Mouse (Mus musculus): ENCODE data around the gene Gpc5. TPM values are rescaled to one million over a fixed set of nuclear protein-coding genes. Genes with fewer than 3 reads are reported as not detected.

The Gpc5 gene
- polyA plus RNA-seq, 1 experiment from 2014 or later, result 0.75 TPM

- WGBS, result 40% methylated on average over 5 of the region's 5 CpGs
- Histone ChIP-seq H3K4me2 (no peak overlapping the region), H3K4me3 (ENCODE audit: low read depth, low read length) (no peak overlapping the region), H3K9me3 (ENCODE audit: control insufficient read depth, low read length) (no peaks in the 10 kb centered on the region), H3K4me1 (ENCODE audit: control insufficient read depth, insufficient read depth, low read length) (no peaks in the 10 kb centered on the region), H3K36me3 (ENCODE audit: control insufficient read depth, insufficient read depth, low read length) (no peaks in the 10 kb centered on the region), H3K27me3 (ENCODE audit: control insufficient read depth, insufficient read depth, low read length) (no peaks in the 10 kb centered on the region), H3K9ac (ENCODE audit: low read length) (no peak overlapping the region), H3K27ac (ENCODE audit: low read depth, low read length) (no peak overlapping the region)
- 0 out of 2 replicates have a peak, but pooled peaks have one; percentile 16 for ATAC-seq (ENCODE audit: low FRiP score)
- no peak for DNase-seq (ENCODE audit: low spot score, missing footprints)
Measured at GRCm38 (mm10) chr14:116137330-116137729, 1045.3 kb downstream of the Gpc5 start.

GRCm38 (mm10) chr14:116137772-116138171 is 1045.8 kb downstream of the Gpc5 start:
- ATAC-seq (ENCODE audit: low FRiP score) (no peak), DNase-seq (ENCODE audit: low spot score, missing footprints) (no peak)
- H3K36me3 ChIP-seq (ENCODE audit: control insufficient read depth, insufficient read depth, low read length), result no peaks in the 10 kb centered on the region
- H3K4me3 ChIP-seq (ENCODE audit: low read depth, low read length), result no peak overlapping the region
- 72% methylated on average over 1 of the region's 1 CpGs for WGBS
- no peaks in the 10 kb centered on the region for H3K4me1 ChIP-seq (ENCODE audit: control insufficient read depth, insufficient read depth, low read length)
- H3K27ac ChIP-seq (ENCODE audit: low read depth, low read length), result no peak overlapping the region
- no peaks in the 10 kb centered on the region for H3K27me3 ChIP-seq (ENCODE audit: control insufficient read depth, insufficient read depth, low read length)
- no peak overlapping the region for H3K9ac ChIP-seq (ENCODE audit: low read length)
- no peaks in the 10 kb centered on the region for H3K9me3 ChIP-seq (ENCODE audit: control insufficient read depth, low read length)
- no peak overlapping the region for H3K4me2 ChIP-seq

- no peak for ATAC-seq (ENCODE audit: low FRiP score)
Measured at GRCm38 (mm10) chr14:116162586-116162985, 1070.6 kb downstream of the Gpc5 start.

GRCm38 (mm10) chr14:116167401-116167800 is 1075.4 kb downstream of the Gpc5 start:
- Histone ChIP-seq H3K4me1 (ENCODE audit: control insufficient read depth, insufficient read depth, low read length) (no peaks in the 10 kb centered on the region), H3K27ac (ENCODE audit: low read depth, low read length) (no peak overlapping the region), H3K9ac (ENCODE audit: low read length) (no peak overlapping the region), H3K27me3 (ENCODE audit: control insufficient read depth, insufficient read depth, low read length) (no peaks in the 10 kb centered on the region), H3K9me3 (ENCODE audit: control insufficient read depth, low read length) (no peaks in the 10 kb centered on the region), H3K4me2 (no peak overlapping the region), H3K36me3 (ENCODE audit: control insufficient read depth, insufficient read depth, low read length) (no peaks in the 10 kb centered on the region), H3K4me3 (ENCODE audit: low read depth, low read length) (no peak overlapping the region)
- ATAC-seq (ENCODE audit: low FRiP score), result no peak
- DNase-seq (ENCODE audit: low spot score, missing footprints), result no peak

More at GRCm38 (mm10) chr14:116162586-116162985, 1070.6 kb downstream of the Gpc5 start:
- 56% methylated on average over 2 of the region's 2 CpGs for WGBS
- Histone ChIP-seq H3K4me3 (ENCODE audit: low read depth, low read length) (no peak overlapping the region), H3K4me1 (ENCODE audit: control insufficient read depth, insufficient read depth, low read length) (no peaks in the 10 kb centered on the region), H3K27me3 (ENCODE audit: control insufficient read depth, insufficient read depth, low read length) (no peaks in the 10 kb centered on the region), H3K9ac (ENCODE audit: low read length) (no peak overlapping the region), H3K36me3 (ENCODE audit: control insufficient read depth, insufficient read depth, low read length) (no peaks in the 10 kb centered on the region), H3K9me3 (ENCODE audit: control insufficient read depth, low read length) (no peaks in the 10 kb centered on the region), H3K27ac (ENCODE audit: low read depth, low read length) (no peak overlapping the region), H3K4me2 (no peak overlapping the region)
- no peak for DNase-seq (ENCODE audit: low spot score, missing footprints)

- 84% methylated on average over 5 of the region's 5 CpGs for WGBS
- H3K27ac ChIP-seq (ENCODE audit: low read depth, low read length), result no peak overlapping the region
- H3K4me3 ChIP-seq (ENCODE audit: low read depth, low read length), result no peak overlapping the region
- H3K27me3 ChIP-seq (ENCODE audit: control insufficient read depth, insufficient read depth, low read length), result no peaks in the 10 kb centered on the region
- ATAC-seq (ENCODE audit: low FRiP score) (no peak), DNase-seq (ENCODE audit: low spot score, missing footprints) (no peak)
- H3K9ac ChIP-seq (ENCODE audit: low read length), result no peak overlapping the region
- H3K36me3 ChIP-seq (ENCODE audit: control insufficient read depth, insufficient read depth, low read length), result no peaks in the 10 kb centered on the region
- no peaks in the 10 kb centered on the region for H3K4me1 ChIP-seq (ENCODE audit: control insufficient read depth, insufficient read depth, low read length)
- no peak overlapping the region for H3K4me2 ChIP-seq
- no peaks in the 10 kb centered on the region for H3K9me3 ChIP-seq (ENCODE audit: control insufficient read depth, low read length)
Measured at GRCm38 (mm10) chr14:116169129-116169528, 1077.1 kb downstream of the Gpc5 start.

GRCm38 (mm10) chr14:116186981-116187380 is 1095.0 kb downstream of the Gpc5 start:
- no peaks in the 10 kb centered on the region for H3K27me3 ChIP-seq (ENCODE audit: control insufficient read depth, insufficient read depth, low read length)
- H3K4me3 ChIP-seq (ENCODE audit: low read depth, low read length), result no peak overlapping the region
- no peak overlapping the region for H3K4me2 ChIP-seq
- no peak overlapping the region for H3K9ac ChIP-seq (ENCODE audit: low read length)
- no peak overlapping the region for H3K27ac ChIP-seq (ENCODE audit: low read depth, low read length)
- no peak for DNase-seq (ENCODE audit: low spot score, missing footprints)
- 94% methylated on average over 4 of the region's 4 CpGs for WGBS
- H3K36me3 ChIP-seq (ENCODE audit: control insufficient read depth, insufficient read depth, low read length), result no peaks in the 10 kb centered on the region
- H3K9me3 ChIP-seq (ENCODE audit: control insufficient read depth, low read length), result no peaks in the 10 kb centered on the region
- H3K4me1 ChIP-seq (ENCODE audit: control insufficient read depth, insufficient read depth, low read length), result no peaks in the 10 kb centered on the region
- ATAC-seq (ENCODE audit: low FRiP score), result no peak

GRCm38 (mm10) chr14:116206977-116207376 is 1115.0 kb downstream of the Gpc5 start:
- Histone ChIP-seq H3K27ac (ENCODE audit: low read depth, low read length) (no peak overlapping the region), H3K27me3 (ENCODE audit: control insufficient read depth, insufficient read depth, low read length) (no peaks in the 10 kb centered on the region), H3K4me3 (ENCODE audit: low read depth, low read length) (no peak overlapping the region), H3K9ac (ENCODE audit: low read length) (no peak overlapping the region), H3K36me3 (ENCODE audit: control insufficient read depth, insufficient read depth, low read length) (no peaks in the 10 kb centered on the region), H3K4me1 (ENCODE audit: control insufficient read depth, insufficient read depth, low read length) (no peaks in the 10 kb centered on the region), H3K4me2 (no peak overlapping the region), H3K9me3 (ENCODE audit: control insufficient read depth, low read length) (no peaks in the 10 kb centered on the region)
- 26% methylated on average over 6 of the region's 6 CpGs for WGBS
- DNase-seq (ENCODE audit: low spot score, missing footprints) (peak; percentile 88), ATAC-seq (ENCODE audit: low FRiP score) (peak; percentile 81)

GRCm38 (mm10) chr14:116208581-116208980 is 1116.6 kb downstream of the Gpc5 start:
- H3K4me1 ChIP-seq (ENCODE audit: control insufficient read depth, insufficient read depth, low read length), result no peaks in the 10 kb centered on the region
- no peak overlapping the region for H3K27ac ChIP-seq (ENCODE audit: low read depth, low read length)
- H3K27me3 ChIP-seq (ENCODE audit: control insufficient read depth, insufficient read depth, low read length), result no peaks in the 10 kb centered on the region
- no peak overlapping the region for H3K4me2 ChIP-seq
- no peaks in the 10 kb centered on the region for H3K36me3 ChIP-seq (ENCODE audit: control insufficient read depth, insufficient read depth, low read length)
- WGBS, result 93% methylated on average over 3 of the region's 3 CpGs
- no peaks in the 10 kb centered on the region for H3K9me3 ChIP-seq (ENCODE audit: control insufficient read depth, low read length)
- no peak overlapping the region for H3K4me3 ChIP-seq (ENCODE audit: low read depth, low read length)
- no peak for ATAC-seq (ENCODE audit: low FRiP score)
- DNase-seq (ENCODE audit: low spot score, missing footprints), result no peak
- H3K9ac ChIP-seq (ENCODE audit: low read length), result no peak overlapping the region

- no peak for ATAC-seq (ENCODE audit: low FRiP score)
- Histone ChIP-seq H3K9ac (ENCODE audit: low read length) (no peak overlapping the region), H3K36me3 (ENCODE audit: control insufficient read depth, insufficient read depth, low read length) (no peaks in the 10 kb centered on the region), H3K27me3 (ENCODE audit: control insufficient read depth, insufficient read depth, low read length) (no peaks in the 10 kb centered on the region), H3K4me2 (no peak overlapping the region), H3K9me3 (ENCODE audit: control insufficient read depth, low read length) (no peaks in the 10 kb centered on the region), H3K4me1 (ENCODE audit: control insufficient read depth, insufficient read depth, low read length) (no peaks in the 10 kb centered on the region), H3K4me3 (ENCODE audit: low read depth, low read length) (no peak overlapping the region), H3K27ac (ENCODE audit: low read depth, low read length) (no peak overlapping the region)
- 81% methylated on average over 5 of the region's 5 CpGs for WGBS
- no peak for DNase-seq (ENCODE audit: low spot score, missing footprints)
Measured at GRCm38 (mm10) chr14:116209045-116209444, 1117.0 kb downstream of the Gpc5 start.

GRCm38 (mm10) chr14:116210304-116210703 is 1118.3 kb downstream of the Gpc5 start:
- ATAC-seq (ENCODE audit: low FRiP score) (no peak), DNase-seq (ENCODE audit: low spot score, missing footprints) (no peak)
- Histone ChIP-seq H3K36me3 (ENCODE audit: control insufficient read depth, insufficient read depth, low read length) (no peaks in the 10 kb centered on the region), H3K4me3 (ENCODE audit: low read depth, low read length) (no peak overlapping the region), H3K9me3 (ENCODE audit: control insufficient read depth, low read length) (no peaks in the 10 kb centered on the region), H3K27me3 (ENCODE audit: control insufficient read depth, insufficient read depth, low read length) (no peaks in the 10 kb centered on the region), H3K4me2 (no peak overlapping the region), H3K4me1 (ENCODE audit: control insufficient read depth, insufficient read depth, low read length) (no peaks in the 10 kb centered on the region), H3K27ac (ENCODE audit: low read depth, low read length) (no peak overlapping the region), H3K9ac (ENCODE audit: low read length) (no peak overlapping the region)
- WGBS, result 90% methylated on average over 6 of the region's 6 CpGs
